Mouse (Mus musculus) frontal cortex, postnatal 10 days (tissue): ENCODE data around the gene Sema3f.

Experiments used
- DNase-seq, 2 experiments: peaks; one replicate each; pipeline ENCODE4 v3.0.0; 2022; ENCODE audit warnings: low spot score in 2 of 2, mixed read lengths in 1 of 2

Gene Sema3f

GRCm38 (mm10) chr9:107692785-107693184 is 17.5 kb downstream of the Sema3f start:
- no peak for DNase-seq

DNA sequence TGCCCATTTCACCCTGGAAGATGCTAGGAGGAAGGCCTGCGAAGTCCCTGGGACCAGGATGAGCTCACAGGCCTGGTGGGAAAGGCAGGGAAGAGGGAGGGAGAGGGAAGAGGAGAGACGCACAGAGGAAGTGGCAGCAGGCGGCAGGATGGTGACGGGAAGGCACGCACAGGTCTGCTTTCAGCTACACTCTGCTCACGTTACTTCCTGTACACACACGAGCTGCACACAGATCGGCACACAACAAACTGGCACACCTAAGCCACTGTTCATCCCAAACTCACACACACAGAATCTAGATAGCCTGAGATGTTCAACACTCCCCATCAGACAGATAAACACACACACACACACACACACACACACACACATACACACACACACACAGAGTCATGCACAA is 19.9 kb downstream of the Sema3f start:
- no peak for DNase-seq

DNA sequence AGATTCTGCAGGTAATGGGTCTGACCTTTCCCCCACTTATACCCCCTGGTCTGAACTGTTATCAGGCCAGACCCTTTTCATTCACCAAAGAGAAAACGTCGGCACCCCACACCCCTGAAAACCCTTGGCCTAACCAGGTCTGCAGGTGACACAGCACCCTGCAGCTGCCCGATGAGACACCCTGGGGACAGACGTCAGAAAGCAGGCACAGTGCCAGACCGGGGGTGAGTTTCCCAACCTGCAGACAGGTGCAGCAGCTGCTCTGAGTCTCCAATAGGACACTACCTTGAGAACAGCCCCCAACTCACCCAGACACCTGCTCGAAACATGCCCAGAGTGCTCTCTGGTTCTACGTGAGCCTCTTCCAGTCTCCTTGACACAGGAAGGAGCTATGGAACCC is 21.3 kb downstream of the Sema3f start:
- no peak for DNase-seq

GRCm38 (mm10) chr9:107688415-107688814 is 21.9 kb downstream of the Sema3f start:
- no peak for DNase-seq

- peak in 1 of 2 experiments; percentile 69 for DNase-seq
These were observed 24.9 kb downstream of the Sema3f start for GRCm38 (mm10) chr9:107685231-107685981.

- DNase-seq, result no peak
These were observed 27.9 kb downstream of the Sema3f start for GRCm38 (mm10) chr9:107682405-107682804.

DNA sequence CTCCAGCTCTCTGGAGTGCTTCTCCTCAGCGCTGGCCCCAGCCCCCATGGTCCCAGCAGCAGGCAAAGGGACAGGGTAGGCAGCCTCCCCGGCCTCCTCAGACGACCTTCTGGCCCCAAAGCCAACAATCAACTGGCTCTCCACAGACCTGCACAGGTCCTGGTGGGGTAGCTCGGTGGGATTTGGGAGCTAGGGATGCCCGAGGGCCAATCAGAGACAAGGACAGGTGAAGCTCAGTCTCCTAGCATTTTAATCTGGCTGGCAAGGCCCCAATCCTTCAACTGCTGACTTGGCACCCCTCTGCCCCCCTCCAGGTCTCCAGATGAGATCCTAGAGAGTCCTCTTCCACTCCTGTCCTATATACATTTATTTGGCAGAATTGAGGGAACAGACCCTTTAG is 30.8 kb downstream of the Sema3f start, which contains the start of gene Gnat1:
Gene Gnat1 (minus strand): TSS at position 212 of the 400 bp plus-strand sequence.
- no peak for DNase-seq

GRCm38 (mm10) chr9:107678861-107679260 is 31.4 kb downstream of the Sema3f start:
- DNase-seq, result no peak

DNA sequence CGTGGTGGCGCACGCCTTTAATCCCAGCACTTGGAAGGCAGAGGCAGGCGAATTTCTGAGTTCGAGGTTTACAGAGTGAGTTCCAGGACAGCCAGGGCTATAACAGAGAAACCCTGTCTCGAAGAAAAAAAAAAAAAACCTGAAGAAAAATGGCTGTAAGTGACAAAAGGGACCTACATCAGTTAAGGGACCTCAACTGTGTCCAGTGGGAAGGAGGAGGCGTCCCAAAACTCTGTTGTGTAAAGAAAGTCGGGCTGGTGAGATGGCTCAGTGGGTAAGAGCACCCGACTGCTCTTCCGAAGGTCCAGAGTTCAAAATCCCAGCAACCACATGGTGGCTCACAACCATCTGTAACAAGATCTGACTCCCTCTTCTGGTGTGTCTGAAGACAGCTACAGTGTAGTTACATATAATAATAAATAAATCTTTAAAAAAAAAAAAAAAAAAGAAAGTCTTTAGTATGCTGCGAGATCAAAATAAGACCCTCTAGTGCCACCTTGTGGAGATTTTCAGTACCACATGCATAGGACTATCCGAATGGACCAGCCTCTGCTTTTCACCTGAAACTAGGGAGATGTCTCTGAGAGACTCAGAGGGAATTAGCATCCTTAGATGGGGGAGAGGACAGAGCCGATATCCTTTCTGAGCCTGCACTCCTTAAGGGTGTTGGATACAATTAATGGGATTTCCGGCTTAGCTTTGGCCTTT is 32.3 kb downstream of the Sema3f start:
- DNase-seq, result peak in 1 of 2 experiments; percentile 72

DNA sequence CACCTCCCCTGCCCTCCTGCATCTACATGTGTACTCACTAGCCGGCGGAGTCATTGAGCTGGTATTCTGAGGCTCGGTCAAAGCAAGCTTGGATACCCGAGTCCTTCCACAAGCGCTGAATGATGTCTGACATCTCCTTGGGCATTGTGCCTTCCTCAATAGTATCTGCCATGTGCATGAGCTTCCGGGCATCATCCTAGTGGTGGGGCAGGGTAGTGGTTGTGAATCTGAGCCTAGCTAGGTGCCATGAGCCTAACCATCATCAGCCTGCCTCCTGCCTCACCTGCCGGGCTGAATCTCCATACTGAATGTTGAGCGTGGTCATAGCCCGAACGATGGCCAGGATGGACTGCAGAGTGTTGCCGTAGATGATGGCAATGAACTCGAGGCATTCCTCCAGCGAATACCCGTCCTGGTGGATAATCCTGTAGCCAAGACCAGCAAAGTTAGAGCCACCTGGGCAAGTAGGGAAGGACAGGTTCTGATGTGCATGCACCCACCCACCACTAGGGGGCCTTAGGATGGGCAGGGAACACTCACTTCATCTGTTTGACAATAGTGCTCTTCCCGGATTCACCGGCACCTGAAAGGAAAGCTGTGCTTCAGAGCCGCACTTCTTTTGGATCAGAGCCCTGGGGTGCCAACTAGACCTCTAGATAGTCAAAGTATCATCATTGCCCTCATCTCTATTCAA is 33.0 kb downstream of the Sema3f start:
- DNase-seq, result no peak

DNA sequence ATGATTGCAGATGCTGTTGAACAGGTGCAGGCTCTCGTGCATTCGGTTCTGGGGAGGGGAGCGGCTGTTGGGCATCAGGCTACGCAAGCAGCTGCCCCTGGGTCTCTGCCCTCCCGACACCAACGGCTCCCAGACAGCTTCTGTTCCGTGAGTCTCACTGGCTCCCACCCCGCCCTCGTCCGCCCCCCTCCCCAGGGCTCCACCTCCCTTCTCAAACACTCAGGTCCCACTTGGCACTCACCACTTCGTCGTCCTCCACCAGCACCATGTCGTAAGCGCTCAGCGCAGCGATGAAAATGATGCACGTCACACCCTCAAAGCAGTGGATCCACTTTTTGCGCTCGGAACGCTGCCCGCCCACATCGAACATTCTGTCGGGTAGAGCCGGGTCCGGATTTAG is 34.0 kb downstream of the Sema3f start:
- DNase-seq, result no peak

DNA sequence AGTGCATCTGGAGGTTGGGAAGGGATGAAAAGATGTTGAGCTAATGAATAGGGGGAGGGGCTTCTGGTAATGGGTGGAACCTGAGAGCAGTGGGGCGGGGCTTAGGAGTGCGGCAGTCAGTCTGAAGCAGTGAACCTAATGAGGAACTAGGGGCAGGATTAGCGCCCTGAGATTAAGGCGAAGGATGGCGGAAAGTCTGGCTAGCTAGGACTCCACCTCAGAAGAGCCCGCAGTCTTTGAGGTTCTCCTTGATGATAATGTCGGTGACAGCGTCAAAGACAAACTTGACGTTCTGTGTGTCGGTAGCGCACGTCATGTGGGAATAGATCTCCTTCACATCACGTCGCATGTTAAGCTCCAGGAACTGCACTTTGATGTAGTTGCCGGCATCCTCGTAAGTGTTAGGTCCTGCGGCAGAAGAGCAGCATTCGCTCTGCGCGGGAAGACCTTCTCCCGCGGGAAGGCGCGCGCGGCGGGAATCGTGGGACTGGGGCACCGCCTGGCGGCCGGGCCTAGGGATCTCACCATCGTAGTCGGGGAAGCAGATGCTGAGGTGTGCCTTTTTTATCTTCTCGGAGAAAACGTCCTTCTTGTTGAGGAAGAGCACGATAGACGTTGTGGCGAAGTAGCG is 34.5 kb downstream of the Sema3f start:
- DNase-seq, result peak in 1 of 2 experiments; percentile 74

GRCm38 (mm10) chr9:107674609-107675429 is 35.5 kb downstream of the Sema3f start:
- DNase-seq, result no peak

DNA sequence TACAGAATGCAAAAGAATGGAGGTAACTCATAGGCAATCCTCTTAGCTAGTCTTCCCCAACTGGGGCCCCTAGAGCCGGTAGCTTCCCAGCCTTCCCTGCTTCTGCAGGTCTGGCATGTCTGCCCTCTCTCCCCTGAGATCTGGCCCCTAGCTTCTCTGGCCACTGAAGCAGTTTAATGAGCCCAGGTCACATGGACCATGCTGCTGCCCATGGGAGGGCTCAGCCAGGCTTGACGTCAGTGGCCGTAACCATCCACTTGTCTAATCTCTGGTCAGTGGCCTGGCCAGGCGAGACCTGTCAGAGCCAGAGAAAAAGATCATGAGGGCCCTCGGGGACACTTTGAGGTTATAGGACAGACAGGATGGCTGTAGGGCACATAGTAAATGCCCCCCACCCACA is 40.0 kb downstream of the Sema3f start:
- DNase-seq, result no peak

DNA sequence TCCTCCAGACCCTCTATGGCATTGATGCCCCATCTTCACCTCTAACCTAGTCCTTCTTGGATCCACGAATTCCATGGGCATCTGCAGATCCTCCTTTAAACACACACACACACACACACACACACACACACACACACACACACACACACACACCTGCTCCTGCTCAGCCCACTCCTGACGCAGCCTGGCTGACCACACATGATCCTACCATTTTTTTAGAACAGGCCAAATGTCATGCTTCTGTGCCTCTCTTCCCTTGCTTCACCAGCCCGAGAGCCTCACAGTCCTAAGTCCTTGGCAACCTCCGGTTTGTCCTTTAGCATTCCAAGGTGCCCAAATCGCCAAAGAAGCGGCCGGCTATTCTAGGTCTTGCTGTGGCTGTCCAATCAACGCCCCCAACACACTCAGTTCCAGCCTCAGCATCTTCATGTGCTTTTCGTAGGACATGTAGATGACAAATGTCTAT is 40.8 kb downstream of the Sema3f start, which contains the start of gene Slc38a3:
Gene Slc38a3 (minus strand): TSS at position 51 of the 466 bp plus-strand sequence.
- DNase-seq, result no peak

DNA sequence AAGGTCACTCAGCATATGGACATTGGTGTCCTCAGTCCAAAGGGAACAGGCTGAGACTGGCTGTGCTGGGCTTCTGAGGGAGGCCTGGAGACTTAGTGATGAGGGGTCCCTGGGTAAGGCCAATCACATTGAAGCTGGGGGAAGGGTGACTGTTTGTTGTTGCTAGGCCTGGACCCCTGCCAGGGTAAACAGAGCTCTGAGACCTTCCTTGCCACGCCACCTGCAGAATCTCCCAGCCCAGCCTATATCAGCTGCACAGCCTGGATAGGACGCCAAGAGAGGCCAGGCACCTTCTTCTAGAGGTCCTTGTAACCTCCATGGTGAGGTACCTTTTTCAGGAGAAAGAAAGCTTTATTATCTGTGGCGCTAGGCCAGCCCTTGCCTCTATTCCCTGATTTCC is 41.4 kb downstream of the Sema3f start:
- DNase-seq, result no peak

DNA sequence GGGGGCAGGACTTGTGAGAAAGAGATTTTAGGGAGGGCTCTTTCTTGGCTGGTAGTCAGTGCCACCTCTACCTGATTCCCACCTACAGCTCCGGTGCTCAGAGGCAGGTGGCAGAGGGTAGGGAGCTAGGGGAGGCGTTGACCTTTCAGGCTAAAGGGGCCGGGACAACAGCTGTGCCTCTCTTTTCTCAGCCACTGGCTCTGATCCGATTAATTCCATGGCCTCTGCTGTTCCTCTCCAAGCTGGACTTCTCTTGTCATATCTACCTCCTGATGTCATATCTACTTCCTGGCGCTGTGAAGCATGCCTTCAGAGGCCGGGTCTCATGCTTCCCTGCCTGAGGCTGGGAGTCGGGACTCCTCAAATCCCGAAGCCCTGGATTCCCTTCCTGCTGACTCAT is 42.3 kb downstream of the Sema3f start:
- DNase-seq, result no peak

GRCm38 (mm10) chr9:107667219-107667618 is 43.1 kb downstream of the Sema3f start:
- DNase-seq, result peak in 1 of 2 experiments; percentile 56

GRCm38 (mm10) chr9:107666751-107667205 is 43.5 kb downstream of the Sema3f start:
- no peak for DNase-seq

DNA sequence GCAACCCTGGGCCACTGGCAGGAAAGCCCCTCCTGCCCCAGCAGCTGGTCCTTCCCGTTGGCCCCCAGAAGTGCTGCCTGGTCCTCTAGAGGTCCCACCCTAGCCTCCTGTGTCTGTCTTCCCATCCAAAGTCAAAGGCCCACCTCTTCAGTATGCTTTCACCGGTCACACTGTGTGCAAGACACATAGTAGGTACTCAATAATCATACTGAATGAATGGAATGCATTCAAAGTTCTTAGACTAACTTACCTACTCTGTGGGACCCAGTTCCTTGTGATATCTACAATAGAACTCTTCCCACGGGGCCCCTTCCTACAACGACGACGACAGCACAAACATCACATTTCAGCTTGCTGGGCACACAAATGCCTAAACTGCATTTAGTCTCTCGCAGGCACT is 45.0 kb downstream of the Sema3f start:
- DNase-seq, result no peak

DNA sequence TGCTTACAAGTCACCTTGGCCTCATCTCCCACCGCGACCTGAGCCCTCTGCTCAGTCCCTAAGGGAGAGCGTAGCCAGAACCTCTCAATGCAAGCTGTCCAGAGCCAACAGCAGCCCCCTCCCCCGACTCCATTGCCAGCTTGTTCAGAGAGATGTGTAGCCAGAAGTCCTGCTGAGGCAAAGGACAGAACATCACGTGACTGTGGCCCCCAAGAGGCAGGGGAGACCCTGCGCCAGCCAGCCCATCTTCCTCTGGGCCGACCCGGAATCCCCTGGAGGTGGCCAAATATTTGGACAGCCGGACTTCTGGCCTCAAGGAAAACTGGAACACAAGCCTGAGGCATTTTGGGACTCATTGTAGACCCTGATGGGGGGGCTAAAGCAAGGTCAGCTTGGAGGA is 46.8 kb downstream of the Sema3f start:
- no peak for DNase-seq
